In the genomic region with DNA sequence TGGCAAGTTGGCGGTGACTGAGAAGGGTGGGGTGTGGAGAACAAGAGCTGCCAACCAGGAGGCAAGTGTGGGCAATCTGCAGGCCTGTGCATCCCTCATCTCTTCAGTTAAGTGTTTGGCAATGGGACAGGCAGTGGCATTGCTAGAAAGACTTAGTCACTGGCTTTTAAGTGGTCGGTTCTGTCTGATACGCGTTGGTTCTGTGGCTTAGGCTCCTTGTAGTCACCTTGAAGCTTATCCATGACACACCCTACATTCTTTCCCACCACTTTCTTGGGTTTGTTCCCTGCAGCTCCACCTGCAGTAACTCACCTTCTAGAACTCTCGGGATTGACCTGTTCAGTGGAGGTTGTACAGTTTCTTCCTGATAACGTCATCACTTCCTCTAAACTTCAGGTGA, we compare ENCODE assay signal across 29 mouse cellular contexts.
DNase-seq lines count a peak whose midpoint lies in the region; ATAC-seq and TF ChIP-seq lines count a peak whose summit lies in the region.
"Had no signal": no experiment of that assay in that cellular context is flagged by ENCODE, and none has a peak within 500 bp of the region (broad histone marks: within the 10 kb centered on the region; RNA-seq: fewer than 3 reads in every experiment).

No protein-coding gene starts in this region.

- no peaks in the 10 kb centered on the region for H3K27me3 ChIP-seq in intestine, embryonic 15.5 days (replicated peaks)
- no peaks in the 10 kb centered on the region for H3K27me3 ChIP-seq in intestine, postnatal 0 days (replicated peaks; ENCODE audit: control insufficient read depth, insufficient read depth, low read length)
- H3K27me3 ChIP-seq in ES-Bruce4 (ENCODE audit: control insufficient read depth, insufficient read depth, low read length, poor library complexity, severe bottlenecking): no peaks in the 10 kb centered on the region
- H3K27me3 ChIP-seq in small intestine, adult 2 months (ENCODE audit: control insufficient read depth, insufficient read depth, low read length): no peaks in the 10 kb centered on the region
- H3K27me3 ChIP-seq in limb, embryonic 10.5 days (ENCODE audit: low read depth, poor library complexity, severe bottlenecking): no peaks in the 10 kb centered on the region
- H3K27me3 ChIP-seq: embryonic facial prominence, embryonic 13.5 days; forebrain, embryonic 12.5 days; hindbrain, embryonic 15.5 days; kidney, embryonic 15.5 days; limb, embryonic 12.5 days; midbrain, embryonic 12.5 days; Patski had no signal

- no peak overlapping the region for H3K4me3 ChIP-seq in intestine, embryonic 15.5 days (replicated peaks)
- H3K4me3 ChIP-seq in intestine, postnatal 0 days (ENCODE audit: low read depth, low read length): no peak overlapping the region
- H3K4me3 ChIP-seq in ES-Bruce4 (ENCODE audit: low read depth, low read length): no peak overlapping the region
- H3K4me3 ChIP-seq in ES-E14 (ENCODE audit: insufficient read depth in 1 of 2, low read depth in 1 of 2, low read length in 2 of 2, poor library complexity in 1 of 2, severe bottlenecking in 1 of 2): no peak overlapping the region
- H3K4me3 ChIP-seq in small intestine, adult 2 months (ENCODE audit: low read depth, low read length): no peak overlapping the region
- H3K4me3 ChIP-seq in limb, embryonic 10.5 days: no peak overlapping the region
- H3K4me3 ChIP-seq: embryonic facial prominence, embryonic 13.5 days; erythroblast, embryonic 14.5 days; forebrain, embryonic 12.5 days; hindbrain, embryonic 15.5 days; kidney, embryonic 15.5 days; limb, embryonic 12.5 days; midbrain, embryonic 12.5 days had no signal

- H3K9me3 ChIP-seq in intestine, embryonic 15.5 days: no peaks in the 10 kb centered on the region
- H3K9me3 ChIP-seq in intestine, postnatal 0 days (ENCODE audit: control insufficient read depth): no peaks in the 10 kb centered on the region
- H3K9me3 ChIP-seq in ES-Bruce4 (replicated peaks; ENCODE audit: control insufficient read depth, insufficient read depth, low read length, poor library complexity, severe bottlenecking): no peaks in the 10 kb centered on the region
- no peaks in the 10 kb centered on the region for H3K9me3 ChIP-seq in ES-E14 (ENCODE audit: control insufficient read depth, insufficient read depth, low read depth, low read length)
- no peaks in the 10 kb centered on the region for H3K9me3 ChIP-seq in limb, embryonic 10.5 days (replicated peaks)
- H3K9me3 ChIP-seq: embryonic facial prominence, embryonic 13.5 days; forebrain, embryonic 12.5 days; hindbrain, embryonic 15.5 days; kidney, embryonic 15.5 days; limb, embryonic 12.5 days; midbrain, embryonic 12.5 days had no signal

- in situ Hi-C loops in ES-E14 (cut with MboI; ENCODE audit: low sequenced_read_pairs in 2 of 2, unreplicated experiment in 2 of 2): no loop called here

- H3K4me1 ChIP-seq in intestine, embryonic 15.5 days (replicated peaks): no peaks in the 10 kb centered on the region
- H3K4me1 ChIP-seq in intestine, postnatal 0 days (replicated peaks; ENCODE audit: control insufficient read depth, insufficient read depth, low read length): no peaks in the 10 kb centered on the region
- H3K4me1 ChIP-seq in ES-Bruce4 (ENCODE audit: control insufficient read depth, insufficient read depth, low read length) (peaks cover 2% of the 10 kb centered on the region), ES-E14 (ENCODE audit: control insufficient read depth in 2 of 2, insufficient read depth in 2 of 2, low read length in 2 of 2, poor library complexity in 1 of 2) (peaks cover 3 to 11% of the 10 kb centered on the region in 2 experiments)
- H3K4me1 ChIP-seq in small intestine, adult 2 months (ENCODE audit: control insufficient read depth, insufficient read depth, insufficient read length, low read length): peaks cover 10% of the 10 kb centered on the region; the same call in 1 of the 2 replicates
- H3K4me1 ChIP-seq in limb, embryonic 10.5 days: peaks cover 5% of the 10 kb centered on the region
- H3K4me1 ChIP-seq: embryonic facial prominence, embryonic 13.5 days; forebrain, embryonic 12.5 days; hindbrain, embryonic 15.5 days; midbrain, embryonic 12.5 days had no signal

- peak; percentile 53; the same call in 1 of the 2 replicates for ATAC-seq in intestine, embryonic 15.5 days
- no peak for ATAC-seq in intestine, postnatal 0 days
- ATAC-seq: activated CD4-positive, CD25-positive, alpha-beta regulatory T cell, adult 4 months; Patski had no signal

- no peak overlapping the region for H3K4me2 ChIP-seq in intestine, embryonic 15.5 days (replicated peaks)
- H3K4me2 ChIP-seq in intestine, postnatal 0 days (replicated peaks; ENCODE audit: low read depth): no peak overlapping the region
- H3K4me2 ChIP-seq: embryonic facial prominence, embryonic 13.5 days; forebrain, embryonic 12.5 days; hindbrain, embryonic 15.5 days; kidney, embryonic 15.5 days; limb, embryonic 12.5 days; liver, embryonic 11.5 days; lung, embryonic 14.5 days; midbrain, embryonic 12.5 days had no signal

- 82% methylated on average over 6 of the region's 6 CpGs for WGBS in intestine, embryonic 15.5 days
- WGBS in intestine, postnatal 0 days: 65% methylated on average over 6 of the region's 6 CpGs
- WGBS in small intestine, adult 2 months: 28% methylated on average over 6 of the region's 6 CpGs
- 95% methylated on average over 6 of the region's 6 CpGs for WGBS in limb, embryonic 10.5 days

- TF ChIP-seq CTCF in intestine, postnatal 0 days (IDR thresholded peaks at IDR 0.05; ENCODE audit: low read depth): no peak
- no peak for TF ChIP-seq CTCF in ES-Bruce4 (IDR thresholded peaks at IDR 0.05; ENCODE audit: low read depth, low read length)
- no peak for TF ChIP-seq CTCF in small intestine, adult 2 months (IDR thresholded peaks at IDR 0.05; ENCODE audit: extremely low read depth, insufficient read length, insufficient replicate concordance, low read depth, low read length)

- peak; percentile 21 for DNase-seq in ES-E14 (ENCODE audit: low read depth, low spot score)
- no peak for DNase-seq in limb, embryonic 10.5 days (ENCODE audit: low spot score)
- no peak for DNase-seq in Muller cell, postnatal 12 days (ENCODE audit: inconsistent ontology term)
- DNase-seq: adrenal gland, adult 8-10 months; cerebellum, adult 18-20 months; cerebellum, postnatal 14 days; embryo, embryonic 11 days; gastrocnemius, postnatal 25 days; kidney, postnatal 36 days; layer of hippocampus, postnatal 36 days; lung, embryonic 14.5 days; retina, postnatal 1 day; right cerebral cortex, postnatal 25 days; thymus, adult 18-20 months; thymus, postnatal 36 days had no signal

- no peak overlapping the region for H3K27ac ChIP-seq in intestine, embryonic 15.5 days
- no peak overlapping the region for H3K27ac ChIP-seq in intestine, postnatal 0 days (ENCODE audit: low read depth, low read length)
- H3K27ac ChIP-seq in ES-Bruce4 (ENCODE audit: insufficient read depth, low read length) (peak overlapping the region; percentile 3; the same call in 1 of the 2 replicates), ES-E14 (ENCODE audit: insufficient read depth, low read depth, low read length, poor library complexity, severe bottlenecking) (no peak overlapping the region)
- peak overlapping the region; percentile 84 for H3K27ac ChIP-seq in small intestine, adult 2 months (ENCODE audit: insufficient read depth, low read depth, low read length)
- H3K27ac ChIP-seq in limb, embryonic 10.5 days: no peak overlapping the region
- H3K27ac ChIP-seq: embryonic facial prominence, embryonic 13.5 days; forebrain, embryonic 12.5 days; hindbrain, embryonic 15.5 days; kidney, embryonic 15.5 days; limb, embryonic 12.5 days; midbrain, embryonic 12.5 days had no signal

- 0 out of 2 replicates have a peak, but pooled peaks have one; percentile 35 for TF ChIP-seq EP300 in ES-Bruce4 (IDR thresholded peaks at IDR 0.05; ENCODE audit: insufficient read depth, low read depth, low read length)

- no peaks in the 10 kb centered on the region for H3K36me3 ChIP-seq in intestine, embryonic 15.5 days
- peaks cover 3% of the 10 kb centered on the region; the same call in 1 of the 2 replicates for H3K36me3 ChIP-seq in intestine, postnatal 0 days (ENCODE audit: control insufficient read depth, insufficient read depth)
- H3K36me3 ChIP-seq in ES-Bruce4 (ENCODE audit: control insufficient read depth, insufficient read depth, low read length, poor library complexity, severe bottlenecking) (no peaks in the 10 kb centered on the region), ES-E14 (ENCODE audit: control insufficient read depth, insufficient read depth, low read length, poor library complexity, severe bottlenecking) (no peaks in the 10 kb centered on the region)
- H3K36me3 ChIP-seq in small intestine, adult 2 months (ENCODE audit: control insufficient read depth, insufficient read depth, low read length): peaks cover 10% of the 10 kb centered on the region; the same call in 1 of the 2 replicates
- no peaks in the 10 kb centered on the region for H3K36me3 ChIP-seq in limb, embryonic 10.5 days
- H3K36me3 ChIP-seq: embryonic facial prominence, embryonic 13.5 days; hindbrain, embryonic 15.5 days; kidney, embryonic 15.5 days; limb, embryonic 12.5 days; midbrain, embryonic 12.5 days had no signal

- no peak for TF ChIP-seq POLR2A in ES-Bruce4 (IDR thresholded peaks at IDR 0.05; ENCODE audit: insufficient read depth, low read length)
- TF ChIP-seq POLR2A in small intestine, adult 2 months (IDR thresholded peaks at IDR 0.05; ENCODE audit: low read depth, low read length): no peak

- no peak overlapping the region for H3K9ac ChIP-seq in intestine, embryonic 15.5 days
- H3K9ac ChIP-seq in intestine, postnatal 0 days (ENCODE audit: low read depth, low read length): no peak overlapping the region
- no peak overlapping the region for H3K9ac ChIP-seq in ES-Bruce4 (ENCODE audit: low read depth, poor library complexity, severe bottlenecking)
- H3K9ac ChIP-seq in ES-E14 (ENCODE audit: insufficient read depth, low read depth, low read length, poor library complexity, severe bottlenecking): no peak overlapping the region
- H3K9ac ChIP-seq: embryonic facial prominence, embryonic 13.5 days; forebrain, embryonic 12.5 days; hindbrain, embryonic 15.5 days; kidney, embryonic 15.5 days; limb, embryonic 12.5 days; lung, embryonic 14.5 days; midbrain, embryonic 12.5 days had no signal

TF ChIP-seq in ES-E14, 5 proteins besides CTCF, POLR2A, EP300 and RAD21:
- TF ChIP-seq MAFK (IDR thresholded peaks at IDR 0.05; ENCODE audit: insufficient read depth, low read depth, low read length) (no peak), CHD2 (IDR thresholded peaks at IDR 0.05; ENCODE audit: low read depth, low read length) (no peak), ZC3H11A (IDR thresholded peaks at IDR 0.05; ENCODE audit: borderline replicate concordance, low read depth, low read length) (no peak), ZNF384 (IDR thresholded peaks at IDR 0.05; ENCODE audit: low read depth, low read length) (no peak), HCFC1 (IDR thresholded peaks at IDR 0.05; ENCODE audit: borderline replicate concordance, insufficient read depth, low read length) (no peak)

Comparison
In these comparisons a context has a peak if more than half of its experiments do, and no peak if none do; other contexts are left out.
1. H3K27ac ChIP-seq: peak in ES-Bruce4 (single experiment) and small intestine, adult 2 months (single experiment); none in intestine, embryonic 15.5 days (single experiment), intestine, postnatal 0 days (single experiment), ES-E14 (single experiment) and limb, embryonic 10.5 days (single experiment).